Mouse (Mus musculus): ENCODE results near the gene Gpr108.

Gpr108 gene

GRCm38 (mm10) chr17:57271301-57271700, 23.1 kb upstream of the Gpr108 start:
- DNase-seq (ENCODE audit: low spot score): no peak

DNA sequence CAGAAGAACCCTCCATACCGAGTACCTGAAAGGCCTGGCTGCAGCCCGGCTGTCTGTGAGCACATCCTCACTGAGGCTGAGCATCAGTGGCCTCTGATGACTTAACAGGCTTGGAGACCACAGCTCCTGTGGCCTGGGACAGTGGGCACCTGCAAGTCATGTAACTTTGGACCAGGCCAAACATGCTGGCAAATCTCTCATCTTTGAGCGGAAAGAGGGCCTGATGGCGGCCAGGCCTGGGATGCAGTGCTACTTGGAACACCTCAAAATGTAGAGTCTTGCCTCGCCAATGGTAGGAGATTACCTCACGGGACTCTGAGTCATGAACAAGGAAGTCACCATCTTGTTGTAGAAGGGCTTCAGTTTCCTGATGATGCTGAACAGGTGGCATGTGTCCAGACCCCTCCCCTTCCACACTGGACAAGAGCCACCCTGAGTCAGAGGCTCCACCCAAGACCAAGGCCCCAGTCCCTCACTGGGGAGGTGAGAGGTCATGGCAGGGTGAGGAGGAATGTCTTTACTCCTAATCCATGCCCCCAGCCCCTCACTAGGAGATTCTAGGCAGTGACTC, 19.4 kb upstream of the Gpr108 start:
- DNase-seq (ENCODE audit: low spot score): no peak

DNA sequence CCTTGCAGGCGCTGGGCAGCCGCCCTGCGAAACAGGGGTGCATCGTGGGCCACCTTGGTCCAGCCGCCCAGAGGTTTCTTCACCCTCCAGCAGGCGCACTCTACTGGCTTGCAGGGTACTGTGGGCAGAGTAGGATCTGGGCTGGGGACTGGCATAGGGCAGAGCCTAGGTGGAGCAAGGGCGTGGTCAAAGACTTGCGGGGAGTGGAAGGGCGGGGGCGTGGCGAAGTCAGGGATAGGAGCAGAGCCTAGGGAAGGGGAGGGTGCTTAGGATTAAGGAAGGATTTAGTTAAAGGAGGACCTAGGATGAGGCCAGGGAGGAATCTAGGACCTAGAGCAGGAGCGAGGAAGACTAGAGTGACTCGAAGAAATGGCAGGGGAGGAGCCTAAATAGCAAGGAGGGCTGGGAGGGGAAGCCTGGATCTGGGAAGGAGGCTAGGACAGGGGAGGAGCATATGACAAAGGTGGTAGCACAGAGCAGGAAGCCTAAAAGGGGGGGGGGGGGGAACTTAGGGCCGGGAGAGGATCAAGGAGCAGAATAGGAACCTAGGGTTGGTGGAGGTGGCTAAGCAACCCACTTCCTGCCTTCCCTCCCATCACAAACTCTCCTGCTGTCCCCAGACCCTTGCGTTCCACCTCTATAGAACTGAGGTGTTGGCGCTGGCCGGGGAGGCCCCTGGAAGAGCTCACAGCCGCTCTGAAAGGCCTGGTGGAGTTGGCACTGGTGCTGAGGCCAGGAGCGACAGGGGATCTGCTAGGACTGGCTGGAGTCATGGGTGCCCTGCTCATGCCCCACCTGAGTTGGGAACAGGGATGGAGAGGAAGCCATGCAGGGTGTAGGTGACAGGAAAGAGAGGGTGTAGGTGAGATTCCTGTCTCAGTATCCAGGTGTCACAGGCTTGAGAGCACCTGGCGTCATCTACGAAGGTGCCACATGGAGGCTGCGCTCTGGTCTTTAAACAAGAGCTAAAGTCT, 17.0 kb upstream of the Gpr108 start:
- peak; percentile 90 for DNase-seq (ENCODE audit: low spot score)

- DNase-seq (ENCODE audit: low spot score): no peak
Measured at GRCm38 (mm10) chr17:57264164-57264563, 15.9 kb upstream of the Gpr108 start.

DNA sequence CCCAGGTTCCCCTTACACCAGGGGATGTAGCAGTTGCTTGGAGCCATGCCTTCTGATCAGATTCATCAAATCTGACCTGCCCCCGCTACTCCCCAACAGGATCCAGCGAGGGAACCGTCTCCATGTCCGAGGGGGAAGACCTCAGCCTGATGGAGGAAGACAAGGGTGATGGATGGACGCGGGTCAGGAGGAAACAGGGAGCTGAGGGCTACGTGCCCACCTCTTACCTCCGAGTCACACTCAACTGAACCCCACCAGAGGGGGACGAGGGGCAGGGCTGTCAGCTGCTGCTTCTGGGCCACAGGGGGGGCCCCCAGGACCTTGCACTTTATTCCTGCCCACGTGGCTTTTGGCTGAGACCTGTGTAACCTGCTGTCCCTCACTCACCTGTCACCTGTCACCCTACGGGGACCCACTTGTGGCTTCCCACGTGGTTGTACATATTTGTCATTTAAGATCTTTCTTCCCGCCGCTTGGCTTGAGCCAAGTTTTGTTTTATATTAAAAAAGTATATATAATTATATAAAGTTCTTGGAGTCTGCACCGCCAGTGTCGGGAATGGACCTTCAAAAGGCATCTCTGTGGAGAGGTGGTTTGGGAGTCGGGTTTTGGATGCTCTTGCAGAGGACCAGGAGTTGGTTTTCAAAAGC, 14.8 kb upstream of the Gpr108 start:
- no peak for DNase-seq (ENCODE audit: low spot score)

GRCm38 (mm10) chr17:57261796-57262195, 13.6 kb upstream of the Gpr108 start:
- DNase-seq (ENCODE audit: low spot score): no peak

GRCm38 (mm10) chr17:57261286-57261685, 13.0 kb upstream of the Gpr108 start:
- DNase-seq (ENCODE audit: low spot score): no peak

- DNase-seq (ENCODE audit: low spot score): no peak
Measured at GRCm38 (mm10) chr17:57260351-57260750, 12.1 kb upstream of the Gpr108 start.

GRCm38 (mm10) chr17:57259742-57260141, 11.5 kb upstream of the Gpr108 start:
- no peak for DNase-seq (ENCODE audit: low spot score)

DNA sequence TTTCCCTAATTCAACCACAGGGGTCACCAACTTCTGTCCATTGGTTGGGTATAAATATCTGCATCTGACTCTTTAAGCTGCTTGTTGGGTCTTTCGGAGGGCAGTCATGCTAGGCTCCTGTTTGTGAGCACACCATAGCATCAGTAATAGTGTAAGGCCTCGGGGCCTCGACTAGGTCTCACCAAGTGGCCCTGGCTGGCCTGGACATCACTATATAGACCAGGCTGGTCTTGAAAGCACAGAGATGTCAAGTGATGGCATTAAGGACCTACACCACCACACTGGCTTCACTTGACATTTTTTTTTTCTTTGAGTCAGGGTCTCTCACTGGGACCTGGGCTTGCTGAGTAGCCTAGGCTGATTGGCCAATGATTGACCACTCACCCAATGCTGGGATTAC, 9.9 kb upstream of the Gpr108 start:
- DNase-seq (ENCODE audit: low spot score): no peak

DNA sequence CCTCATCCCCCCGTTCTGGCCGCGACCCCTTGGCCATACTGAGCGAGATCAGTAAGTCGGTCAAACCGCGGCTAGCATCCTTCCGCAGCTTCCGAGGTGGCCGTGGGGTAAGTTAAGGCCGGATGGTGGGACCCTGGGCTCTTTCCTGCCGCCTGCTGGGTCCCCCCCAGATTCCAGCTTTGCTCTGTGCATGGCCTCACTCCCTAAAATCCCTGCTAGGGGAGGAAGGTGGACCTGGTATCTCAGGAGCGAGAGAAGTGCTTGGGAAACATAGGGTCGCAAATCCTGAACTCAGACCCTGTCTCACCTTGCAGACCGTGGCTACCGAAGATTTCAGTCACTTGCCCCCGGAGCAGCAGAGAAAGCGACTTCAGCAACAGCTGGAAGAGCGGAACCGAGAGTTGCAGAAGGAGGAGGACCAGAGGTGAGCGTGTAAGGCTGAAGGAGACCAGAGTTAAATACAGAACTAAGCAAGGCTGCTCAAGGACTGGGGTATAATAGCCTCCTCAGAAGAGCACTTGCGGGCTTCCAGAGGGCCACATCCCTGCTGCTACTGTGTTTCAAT, 8.8 kb upstream of the Gpr108 start:
- DNase-seq (ENCODE audit: low spot score): peak; percentile 2

- peak; percentile 19 for DNase-seq (ENCODE audit: low spot score)
Measured at GRCm38 (mm10) chr17:57255354-57255753, 7.1 kb upstream of the Gpr108 start.

GRCm38 (mm10) chr17:57253306-57253705, 5.1 kb upstream of the Gpr108 start:
- peak; percentile 1 for DNase-seq (ENCODE audit: low spot score)

- peak; percentile 2 for DNase-seq (ENCODE audit: low spot score)
Measured at GRCm38 (mm10) chr17:57251431-57251830, 3.2 kb upstream of the Gpr108 start.

GRCm38 (mm10) chr17:57250461-57251160, 2.4 kb upstream of the Gpr108 start:
- DNase-seq (ENCODE audit: low spot score): peak; percentile 65

- peak; percentile 99 for DNase-seq (ENCODE audit: low spot score)
Measured at GRCm38 (mm10) chr17:57249186-57250181, 1.2 kb upstream of the Gpr108 start, which contains the start of gene Trip10. Gene Trip10, plus strand, starts transcription at chr17:57249455.

DNA sequence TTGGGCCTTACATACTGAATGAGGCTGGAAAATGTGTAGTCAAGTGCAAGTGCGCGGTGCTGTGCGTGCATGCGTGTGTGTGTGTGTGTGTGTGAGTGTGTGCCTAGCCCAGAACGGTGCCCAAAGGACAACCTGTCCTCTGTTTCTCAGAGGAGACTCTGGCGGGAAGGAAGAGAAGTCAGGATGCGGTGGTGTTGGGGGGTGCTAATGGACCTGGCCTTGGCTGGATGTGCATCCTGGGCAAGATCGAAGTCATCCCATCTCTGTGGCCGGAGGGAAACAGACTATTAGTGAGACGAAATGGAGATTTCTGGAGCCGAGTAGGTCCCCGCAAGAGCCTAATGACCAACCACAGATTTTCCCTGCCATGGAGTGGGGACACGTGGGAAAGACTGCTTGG, 525 bp upstream of the Gpr108 start:
- DNase-seq (ENCODE audit: low spot score): peak; percentile 18

DNA sequence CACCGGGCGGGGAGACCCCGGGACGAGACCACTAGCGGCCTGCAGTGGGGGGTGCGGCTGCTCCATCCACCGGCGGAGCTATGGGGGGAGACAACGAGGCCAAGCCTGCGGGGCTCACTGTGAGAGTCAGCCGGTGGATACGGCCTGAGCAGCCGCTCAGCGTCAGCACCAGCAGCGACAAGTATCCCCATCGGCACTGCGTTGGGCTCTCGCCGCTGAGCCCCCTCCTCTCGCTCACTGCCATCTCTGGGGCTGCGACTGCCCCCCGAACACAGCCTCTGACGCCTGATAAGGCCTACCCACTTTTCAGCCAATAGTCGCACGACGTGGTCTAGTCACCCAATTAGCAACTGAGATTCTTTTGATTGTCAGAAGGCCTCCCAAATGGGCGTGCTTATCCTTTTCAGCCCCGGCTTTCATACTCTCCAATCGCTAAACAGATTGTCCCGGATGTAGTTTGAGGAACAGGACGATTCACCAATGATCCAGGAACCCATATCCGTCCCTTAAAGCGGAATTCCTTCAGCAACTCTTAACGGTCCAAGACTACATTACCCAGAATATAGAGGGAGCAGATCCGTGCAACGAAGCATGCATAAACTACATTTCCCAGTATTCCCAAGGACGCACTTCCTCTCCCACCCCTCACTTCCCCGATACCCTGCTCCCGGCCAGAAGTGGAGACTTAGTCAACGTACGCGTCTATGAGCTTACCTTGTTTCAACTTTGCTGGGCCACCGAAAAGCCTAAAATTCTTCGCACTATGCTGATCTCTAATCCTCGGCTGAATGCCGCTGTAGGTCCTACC, 649 bp downstream of the Gpr108 start:
- DNase-seq (ENCODE audit: low spot score): peak; percentile 84

DNA sequence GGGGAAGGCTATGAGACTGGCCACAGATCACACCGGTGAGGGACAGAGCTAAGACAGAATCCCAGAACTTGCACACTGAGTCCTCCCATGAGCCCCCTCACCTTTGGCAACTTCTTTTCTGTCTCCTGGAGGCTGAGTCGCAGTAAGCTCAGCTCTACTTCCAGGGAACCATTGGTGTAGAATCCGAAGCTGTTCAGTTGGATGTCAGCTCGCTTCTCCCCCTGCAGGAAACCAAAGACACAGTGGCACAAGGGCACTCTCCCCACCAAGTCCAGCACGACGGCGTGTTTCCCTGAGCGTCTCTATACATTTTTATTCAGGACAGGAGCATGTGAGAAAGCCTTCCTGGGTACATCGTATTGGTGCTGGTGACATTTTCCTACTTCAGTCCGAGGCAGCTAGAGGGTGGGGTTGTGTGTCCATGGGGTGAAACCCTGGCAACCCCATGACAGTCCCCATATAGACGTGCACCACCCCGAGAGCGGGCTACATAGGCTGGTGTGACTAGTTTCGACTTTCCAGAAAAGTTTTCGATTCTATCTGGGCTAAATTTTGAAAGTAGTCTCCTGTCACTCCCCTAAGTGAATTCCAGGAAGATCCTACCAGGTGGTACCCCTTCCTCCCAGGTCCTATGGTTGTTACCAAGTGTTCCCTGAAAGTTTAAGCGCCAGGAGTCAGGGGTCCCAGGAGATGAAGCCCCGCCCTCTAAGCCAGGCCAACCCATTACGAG, 1.4 kb downstream of the Gpr108 start:
- DNase-seq (ENCODE audit: low spot score): no peak
